16 mouse cellular contexts compared by ENCODE assay signal in genomic region chr17:79968819-79969218, GRCm38 (mm10).
DNase-seq lines count a peak whose midpoint lies in the region; ATAC-seq and TF ChIP-seq lines count a peak whose summit lies in the region.
"Had no signal": no experiment of that assay in that cellular context is flagged by ENCODE, and none has a peak within 500 bp of the region (broad histone marks: within the 10 kb centered on the region; RNA-seq: fewer than 3 reads in every experiment).

No protein-coding gene starts in this region.

- H3K27me3 ChIP-seq in heart, postnatal 0 days (ENCODE audit: control insufficient read depth, insufficient read depth, low read length), result 0 out of 2 replicates have a peak, but pooled peaks cover 3% of the 10 kb centered on the region
- H3K27me3 ChIP-seq in G1E (ENCODE audit: insufficient read depth, low read length), result peaks cover 8% of the 10 kb centered on the region
- peaks cover 12% of the 10 kb centered on the region; the same call in 1 of the 2 replicates for H3K27me3 ChIP-seq in liver, embryonic 16.5 days (ENCODE audit: control insufficient read depth, insufficient read depth, low read depth, low read length)
- no peaks in the 10 kb centered on the region; the same call in 1 of the 2 replicates for H3K27me3 ChIP-seq in forebrain, embryonic 11.5 days (ENCODE audit: control insufficient read depth, insufficient read depth, low read length)
- H3K27me3 ChIP-seq: kidney, embryonic 15.5 days had no signal

- no peak for TF ChIP-seq CTCF in heart, postnatal 0 days (IDR thresholded peaks at IDR 0.05; ENCODE audit: low read depth)
- TF ChIP-seq CTCF in G1E (IDR thresholded peaks at IDR 0.05; ENCODE audit: low read depth, low read length), result no peak

- H3K4me3 ChIP-seq in heart, postnatal 0 days (ENCODE audit: low read depth, low read length), result no peak overlapping the region
- peak overlapping the region; percentile 47; the same call in 1 of the 2 replicates for H3K4me3 ChIP-seq in G1E (ENCODE audit: low read depth, low read length)
- H3K4me3 ChIP-seq in liver, embryonic 16.5 days (ENCODE audit: low read depth, low read length), result no peak overlapping the region
- H3K4me3 ChIP-seq in forebrain, embryonic 11.5 days (ENCODE audit: low read depth, low read length), result no peak overlapping the region
- H3K4me3 ChIP-seq: forebrain, embryonic 10.5 days; gastrocnemius, adult 2 months; hindbrain, embryonic 12.5 days; kidney, embryonic 15.5 days had no signal

- H3K27ac ChIP-seq in heart, postnatal 0 days (ENCODE audit: low read depth), result no peak overlapping the region
- no peak overlapping the region for H3K27ac ChIP-seq in liver, embryonic 16.5 days (ENCODE audit: low read length)
- H3K27ac ChIP-seq in forebrain, embryonic 11.5 days (ENCODE audit: low read depth, low read length), result no peak overlapping the region
- H3K27ac ChIP-seq: forebrain, embryonic 10.5 days; gastrocnemius, adult 2 months; hindbrain, embryonic 12.5 days; kidney, embryonic 15.5 days had no signal

- H3K36me3 ChIP-seq in heart, postnatal 0 days (replicated peaks; ENCODE audit: control insufficient read depth, insufficient read depth, low read length), result no peaks in the 10 kb centered on the region
- no peaks in the 10 kb centered on the region for H3K36me3 ChIP-seq in G1E (replicated peaks)
- H3K36me3 ChIP-seq in liver, embryonic 16.5 days (ENCODE audit: control insufficient read depth, insufficient read depth), result no peaks in the 10 kb centered on the region
- H3K36me3 ChIP-seq in forebrain, embryonic 11.5 days (ENCODE audit: control insufficient read depth, insufficient read depth, low read length), result no peaks in the 10 kb centered on the region
- H3K36me3 ChIP-seq: forebrain, embryonic 10.5 days; hindbrain, embryonic 12.5 days; kidney, embryonic 15.5 days had no signal

- peaks cover 7% of the 10 kb centered on the region; the same call in 1 of the 2 replicates for H3K4me1 ChIP-seq in heart, postnatal 0 days (ENCODE audit: control insufficient read depth, insufficient read depth)
- peaks cover 57% of the 10 kb centered on the region for H3K4me1 ChIP-seq in G1E (ENCODE audit: insufficient read depth, low read depth, low read length)
- H3K4me1 ChIP-seq in liver, embryonic 16.5 days (ENCODE audit: control insufficient read depth, low read depth, low read length), result peaks cover 8% of the 10 kb centered on the region
- H3K4me1 ChIP-seq in forebrain, embryonic 11.5 days (replicated peaks; ENCODE audit: control insufficient read depth, insufficient read depth, low read length), result 0 out of 2 replicates have a peak, but pooled peaks cover 2% of the 10 kb centered on the region

- WGBS in heart, postnatal 0 days, result 58% methylated on average over 9 of the region's 9 CpGs
- 22% methylated on average over 9 of the region's 9 CpGs for WGBS in liver, embryonic 16.5 days (ENCODE audit: insufficient replicate concordance)
- 77% methylated on average over 9 of the region's 9 CpGs for WGBS in forebrain, embryonic 11.5 days

- H3K9ac ChIP-seq in heart, postnatal 0 days (replicated peaks; ENCODE audit: low read depth, low read length), result no peak overlapping the region
- no peak overlapping the region for H3K9ac ChIP-seq in liver, embryonic 16.5 days (ENCODE audit: low read depth, low read length)
- no peak overlapping the region for H3K9ac ChIP-seq in forebrain, embryonic 11.5 days (ENCODE audit: low read length)
- H3K9ac ChIP-seq: hindbrain, embryonic 12.5 days; kidney, embryonic 15.5 days had no signal

- DNase-seq in heart, postnatal 0 days (ENCODE audit: low spot score), result peak; percentile 25
- no peak for DNase-seq in heart, postnatal 10 days
- DNase-seq in G1E (ENCODE audit: low spot score), result no peak
- peak; percentile 23 for DNase-seq in c-Kit-positive CD71-positive TER-119-positive erythroid progenitor cells, embryonic 14.5 days (ENCODE audit: low spot score)
- DNase-seq in cerebellum, adult 11-12 months, result no peak
- no peak for DNase-seq in forebrain, embryonic 11.5 days (ENCODE audit: low spot score)
- DNase-seq: cerebellum, adult 9-10 months; gastrocnemius, adult 2 months; lung, postnatal 36 days; spleen, adult 18-20 months; thymus, adult 18-20 months had no signal

- no peaks in the 10 kb centered on the region for H3K9me3 ChIP-seq in heart, postnatal 0 days (replicated peaks; ENCODE audit: control insufficient read depth, low read length)
- no peaks in the 10 kb centered on the region for H3K9me3 ChIP-seq in G1E (replicated peaks)
- no peaks in the 10 kb centered on the region for H3K9me3 ChIP-seq in liver, embryonic 16.5 days (replicated peaks; ENCODE audit: control insufficient read depth, low read length)
- no peaks in the 10 kb centered on the region for H3K9me3 ChIP-seq in forebrain, embryonic 11.5 days (ENCODE audit: control insufficient read depth, low read length)
- H3K9me3 ChIP-seq: forebrain, embryonic 10.5 days; hindbrain, embryonic 12.5 days; kidney, embryonic 15.5 days had no signal

- peak; percentile 33 for ATAC-seq in heart, postnatal 0 days (ENCODE audit: insufficient read depth, low read depth)
- ATAC-seq in G1E (ENCODE audit: extremely low read depth, insufficient number of reproducible peaks, low FRiP score, poor library complexity, severe bottlenecking), result peak; percentile 79
- ATAC-seq in liver, embryonic 16.5 days (ENCODE audit: low read depth), result peak; percentile 64
- no peak for ATAC-seq in activated CD4-positive, CD25-positive, alpha-beta regulatory T cell, adult 4 months
- ATAC-seq in forebrain, embryonic 11.5 days (replicated peaks; ENCODE audit: low FRiP score), result no peak

- intact Hi-C loops in heart, postnatal 10 days (cut with DNase I), result no loop called here

- no peak overlapping the region for H3K4me2 ChIP-seq in heart, postnatal 0 days (ENCODE audit: low read depth, low read length)
- no peak overlapping the region for H3K4me2 ChIP-seq in liver, embryonic 16.5 days (ENCODE audit: low read depth, low read length)
- no peak overlapping the region for H3K4me2 ChIP-seq in forebrain, embryonic 11.5 days (ENCODE audit: low read depth, low read length, severe bottlenecking)
- H3K4me2 ChIP-seq: hindbrain, embryonic 12.5 days; kidney, embryonic 15.5 days had no signal

- TF ChIP-seq EP300 in heart, postnatal 0 days (IDR thresholded peaks at IDR 0.05; ENCODE audit: low read depth), result no peak

Comparison
In these comparisons a context has a peak if more than half of its experiments do, and no peak if none do; other contexts are left out.
1. DNase-seq: peak in heart, postnatal 0 days (single experiment) and c-Kit-positive CD71-positive TER-119-positive erythroid progenitor cells, embryonic 14.5 days (single experiment); none in heart, postnatal 10 days (0 of 2), G1E (single experiment), cerebellum, adult 11-12 months (single experiment) and forebrain, embryonic 11.5 days (single experiment).
2. ATAC-seq: peak in heart, postnatal 0 days (single experiment), G1E (single experiment) and liver, embryonic 16.5 days (single experiment); none in activated CD4-positive, CD25-positive, alpha-beta regulatory T cell, adult 4 months (single experiment) and forebrain, embryonic 11.5 days (single experiment).